ENCODE assay signal across 35 mouse cellular contexts in genomic region chr9:44624390-44624789, GRCm38 (mm10). TPM values are rescaled to one million over a fixed set of nuclear protein-coding genes. Genes with fewer than 3 reads are reported as not detected.
"Had no signal": no experiment of that assay in that cellular context is flagged by ENCODE, and none has a peak within 500 bp of the region (broad histone marks: within the 10 kb centered on the region; RNA-seq: fewer than 3 reads in every experiment).

No protein-coding gene starts in this region.

- H3K4me3 ChIP-seq: left cerebral cortex, adult 2 months; limb, embryonic 12.5 days; limb, embryonic 13.5 days; liver, embryonic 12.5 days; liver, embryonic 13.5 days; liver, embryonic 15.5 days; lung, embryonic 15.5 days; megakaryocyte, embryonic 14.5 days; midbrain, embryonic 10.5 days; midbrain, embryonic 12.5 days; midbrain, embryonic 13.5 days; midbrain, embryonic 15.5 days; myocyte had no signal

- ATAC-seq: liver, embryonic 12.5 days; liver, postnatal 0 days; lung, postnatal 0 days; midbrain, embryonic 13.5 days; midbrain, embryonic 15.5 days; midbrain, embryonic 16.5 days had no signal

- DNase-seq: left cerebral cortex, postnatal 4 days; liver, embryonic 13.5 days; liver, postnatal 0 days; lung, adult 18-20 months; lung, adult 2 months; lung, embryonic 14.5 days; lung, postnatal 10 days; lung, postnatal 14 days; lung, postnatal 36 days; lung, postnatal 4 days; midbrain, embryonic 14.5 days had no signal

- H3K9me3 ChIP-seq: limb, embryonic 12.5 days; limb, embryonic 13.5 days; liver, embryonic 12.5 days; liver, embryonic 13.5 days; liver, embryonic 15.5 days; lung, embryonic 15.5 days; megakaryocyte, embryonic 14.5 days; midbrain, embryonic 10.5 days; midbrain, embryonic 12.5 days; midbrain, embryonic 13.5 days; midbrain, embryonic 15.5 days had no signal

- H3K4me2 ChIP-seq: limb, embryonic 12.5 days; limb, embryonic 13.5 days; liver, embryonic 11.5 days; liver, embryonic 12.5 days; liver, embryonic 13.5 days; liver, embryonic 15.5 days; lung, embryonic 14.5 days; lung, embryonic 15.5 days; midbrain, embryonic 11.5 days; midbrain, embryonic 12.5 days; midbrain, embryonic 13.5 days; midbrain, embryonic 15.5 days had no signal

- H3K27ac ChIP-seq: left cerebral cortex, adult 2 months; limb, embryonic 12.5 days; limb, embryonic 13.5 days; liver, embryonic 12.5 days; liver, embryonic 13.5 days; liver, embryonic 14.5 days; liver, embryonic 15.5 days; lung, embryonic 15.5 days; macrophage; midbrain, embryonic 10.5 days; midbrain, embryonic 12.5 days; midbrain, embryonic 13.5 days; midbrain, embryonic 15.5 days had no signal

- H3K9ac ChIP-seq: limb, embryonic 12.5 days; limb, embryonic 13.5 days; liver, embryonic 12.5 days; liver, embryonic 13.5 days; liver, embryonic 14.5 days; liver, embryonic 15.5 days; liver, postnatal 0 days; lung, embryonic 14.5 days; lung, embryonic 15.5 days; midbrain, embryonic 12.5 days; midbrain, embryonic 13.5 days; midbrain, embryonic 15.5 days had no signal

- H3K4me1 ChIP-seq: limb, embryonic 12.5 days; midbrain, embryonic 10.5 days; midbrain, embryonic 12.5 days; midbrain, embryonic 15.5 days had no signal

- H3K27me3 ChIP-seq: limb, embryonic 12.5 days; limb, embryonic 13.5 days; liver, embryonic 12.5 days; liver, embryonic 13.5 days; liver, embryonic 15.5 days; lung, embryonic 15.5 days; megakaryocyte, embryonic 14.5 days; midbrain, embryonic 12.5 days; midbrain, embryonic 13.5 days; midbrain, embryonic 15.5 days had no signal

RNA-seq across cellular contexts. Expression of gene Treh, which starts 48.6 kb away (rescaled TPM):
- polyA plus RNA-seq: limb, embryonic 11.5 days; limb, embryonic 12.5 days; limb, embryonic 13.5 days; limb, embryonic 14.5 days; liver, embryonic 11.5 days; liver, embryonic 12.5 days; liver, embryonic 13.5 days; liver, embryonic 14.5 days; liver, embryonic 15.5 days; liver, embryonic 16.5 days; lung, adult 2 months; lung, embryonic 14.5 days; lung, embryonic 15.5 days; lung, embryonic 16.5 days; lung, postnatal 0 days; macrophage; midbrain, embryonic 10.5 days; midbrain, embryonic 11.5 days; midbrain, embryonic 12.5 days; midbrain, embryonic 13.5 days; midbrain, embryonic 14.5 days; midbrain, embryonic 15.5 days; midbrain, embryonic 16.5 days; midbrain, postnatal 0 days; neural tube, embryonic 11.5 days had no signal
